Mouse (Mus musculus) adipocyte (in vitro differentiated cells): ENCODE data around the gene Abcc10.

Source experiments
- DNase-seq: peaks from one replicate; pipeline ENCODE4 v3.0.0-alpha.2; 2016; ENCODE audit warnings: low spot score

Gene Abcc10

DNA sequence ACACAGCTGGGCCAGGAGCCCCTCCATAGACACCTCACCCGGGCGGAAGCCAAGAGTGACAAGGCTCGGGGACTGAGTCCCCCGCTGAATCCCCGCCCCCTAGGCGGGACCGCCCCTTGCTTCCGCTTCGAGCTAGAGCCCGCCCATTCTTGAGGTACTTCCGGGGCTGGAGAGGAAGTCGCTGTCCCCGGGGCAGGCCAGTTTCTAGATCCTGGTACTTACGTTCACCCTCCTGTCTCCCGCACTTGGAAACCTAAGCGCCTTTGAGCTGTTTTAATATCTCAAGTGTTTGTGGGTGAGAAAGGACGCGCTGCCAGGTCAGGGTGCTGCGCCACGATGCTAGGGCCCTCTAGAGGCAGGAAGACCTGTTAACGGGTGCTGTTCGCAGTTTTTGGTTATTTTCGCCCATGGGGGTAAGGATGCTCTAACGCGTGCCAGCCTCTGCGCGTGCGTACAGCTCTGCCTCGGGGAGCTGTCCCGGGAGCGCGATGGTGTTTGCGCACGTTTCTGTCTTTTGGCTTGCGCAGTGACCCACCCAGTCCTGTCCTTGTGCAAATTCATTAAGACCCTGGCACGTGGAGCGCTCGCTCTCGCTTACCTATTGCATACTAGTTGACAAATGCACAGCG is at the start of gene Abcc10:
Gene Abcc10, minus strand, starts transcription at position 447 of the 629 bp plus-strand sequence.
- DNase-seq, result peak; percentile 96

DNA sequence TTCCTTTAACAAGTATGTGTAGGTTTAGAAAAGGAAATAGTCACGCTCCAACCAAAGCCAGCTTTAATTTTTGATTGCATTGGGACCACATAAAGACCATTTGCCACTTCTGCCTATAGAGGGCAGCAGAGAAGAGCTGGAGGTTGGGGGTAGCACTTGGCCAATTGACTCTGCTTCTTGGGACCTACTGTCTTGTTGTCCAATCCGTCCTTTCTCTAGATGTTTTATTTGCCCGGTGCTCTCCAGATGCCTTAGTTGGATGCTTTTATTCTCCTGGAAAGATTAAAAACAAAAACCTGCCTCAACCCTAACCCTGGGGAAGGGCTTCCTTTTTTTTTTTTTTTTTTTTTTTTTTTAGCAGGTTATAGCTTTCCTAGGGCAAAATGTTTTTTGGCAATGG is 43.6 kb upstream of the Abcc10 start:
- peak; percentile 42 for DNase-seq

DNA sequence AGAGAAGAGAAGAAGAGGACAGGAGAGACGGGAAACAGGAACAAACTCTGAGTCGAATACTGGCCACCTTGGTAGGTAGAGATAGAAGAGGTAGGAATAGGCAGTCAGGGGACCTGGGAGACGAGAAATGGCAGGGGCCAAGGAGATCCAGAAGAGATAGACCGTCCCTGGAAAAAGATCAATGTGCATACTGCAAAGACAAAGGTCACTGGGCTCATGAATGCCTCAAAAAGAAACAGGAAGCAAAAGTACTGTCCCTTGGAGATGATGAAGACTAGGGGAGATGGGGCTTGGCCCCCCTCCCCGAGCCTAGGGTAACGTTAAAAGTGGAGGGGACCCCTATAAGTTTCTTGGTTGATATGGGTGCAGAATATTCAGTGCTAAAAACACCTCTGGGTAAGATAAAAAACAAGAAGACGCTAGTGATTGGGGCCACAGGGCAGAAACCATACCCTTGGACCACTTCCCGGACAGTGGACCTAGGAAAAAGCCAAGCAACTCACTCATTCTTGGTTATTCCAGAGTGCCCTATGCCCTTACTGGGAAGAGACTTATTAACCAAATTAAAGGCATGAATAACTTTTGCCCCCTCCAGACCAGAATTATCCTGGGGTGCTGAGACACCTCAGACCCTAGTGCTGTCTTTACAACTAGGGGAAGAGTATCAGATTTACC is 23.0 kb upstream of the Abcc10 start:
- DNase-seq, result peak; percentile 70

DNA sequence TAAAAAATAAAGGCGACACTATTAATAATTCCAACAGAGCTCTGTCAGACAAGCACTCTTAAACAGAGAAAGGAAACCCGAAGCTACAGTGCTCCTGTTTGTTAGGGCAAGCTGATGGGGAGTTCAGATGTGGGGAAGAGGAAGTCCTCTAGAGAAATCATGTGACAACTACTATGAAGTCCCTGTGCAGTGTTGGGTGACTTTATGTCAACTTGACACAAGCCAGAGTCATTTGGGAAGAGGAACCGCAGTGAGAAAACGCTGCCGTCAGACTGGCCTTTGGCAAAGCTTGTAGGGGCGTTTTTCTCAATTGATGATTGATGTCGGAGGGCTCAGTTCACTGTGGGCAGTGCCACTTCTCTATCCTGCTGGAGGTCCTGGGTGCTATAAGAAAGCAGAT is 13.1 kb upstream of the Abcc10 start:
- no peak for DNase-seq

DNA sequence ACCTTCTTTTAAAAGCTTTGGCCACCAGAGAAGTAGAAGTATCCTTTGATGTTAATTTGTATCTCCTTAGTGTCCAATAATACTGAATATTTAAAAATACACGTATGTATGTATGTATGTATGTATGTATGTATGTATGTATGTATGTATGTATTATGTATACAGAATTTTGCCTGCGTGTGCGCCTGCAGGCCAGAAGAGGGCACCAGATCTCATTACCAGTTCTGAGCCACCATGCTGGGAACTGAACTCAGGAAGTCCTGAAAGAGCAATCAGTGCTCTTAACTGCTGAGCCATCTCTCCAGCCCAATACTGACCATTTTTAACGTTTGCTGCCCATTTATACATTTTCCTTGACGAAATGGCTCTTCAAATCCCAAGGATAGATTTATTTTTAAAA is 8.3 kb upstream of the Abcc10 start:
- DNase-seq, result peak; percentile 27

DNA sequence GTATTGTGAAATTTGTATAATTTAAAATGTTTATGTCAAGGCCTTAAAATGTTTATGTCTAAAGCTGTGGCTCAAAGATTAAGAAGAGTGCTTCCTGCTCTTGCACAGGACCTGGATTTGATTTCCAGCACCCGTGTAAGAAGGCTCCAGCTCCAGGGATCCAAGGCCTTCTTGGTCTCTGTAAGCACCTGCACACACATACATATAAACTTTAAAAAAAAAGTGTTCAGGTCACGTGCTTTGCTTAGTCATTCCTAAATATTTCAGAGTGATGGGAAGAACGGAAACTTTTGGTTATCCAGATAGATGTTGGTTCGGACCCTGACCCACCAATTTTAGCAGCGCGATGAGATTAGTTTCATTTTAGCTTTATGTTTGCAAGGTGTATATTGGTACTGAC is 571 bp upstream of the Abcc10 start:
- DNase-seq, result no peak

DNA sequence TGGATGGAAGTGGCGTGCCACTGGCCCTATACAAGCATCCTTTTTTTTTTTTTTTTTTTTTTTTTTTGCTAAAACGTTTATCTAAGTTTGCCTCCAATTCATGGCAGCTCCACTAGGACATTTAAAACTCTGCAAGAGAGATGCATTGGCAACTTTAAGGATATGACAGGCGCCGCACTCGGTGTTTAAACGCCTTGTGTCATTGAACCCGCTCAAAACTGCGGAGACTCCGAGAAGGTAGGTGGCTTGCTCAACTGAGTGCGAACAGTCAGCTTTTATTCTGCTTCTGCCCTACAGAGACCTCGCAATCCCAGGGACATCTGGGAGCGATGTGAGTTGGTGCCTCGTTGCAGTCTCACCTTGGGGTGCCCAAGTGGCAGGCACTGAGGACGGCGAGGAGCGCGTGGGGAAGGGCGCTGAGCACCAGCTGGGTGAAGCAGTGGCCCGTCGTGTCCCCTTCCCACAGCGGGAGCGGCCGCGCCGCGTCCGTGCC is 693 bp downstream of the Abcc10 start:
- DNase-seq, result no peak

DNA sequence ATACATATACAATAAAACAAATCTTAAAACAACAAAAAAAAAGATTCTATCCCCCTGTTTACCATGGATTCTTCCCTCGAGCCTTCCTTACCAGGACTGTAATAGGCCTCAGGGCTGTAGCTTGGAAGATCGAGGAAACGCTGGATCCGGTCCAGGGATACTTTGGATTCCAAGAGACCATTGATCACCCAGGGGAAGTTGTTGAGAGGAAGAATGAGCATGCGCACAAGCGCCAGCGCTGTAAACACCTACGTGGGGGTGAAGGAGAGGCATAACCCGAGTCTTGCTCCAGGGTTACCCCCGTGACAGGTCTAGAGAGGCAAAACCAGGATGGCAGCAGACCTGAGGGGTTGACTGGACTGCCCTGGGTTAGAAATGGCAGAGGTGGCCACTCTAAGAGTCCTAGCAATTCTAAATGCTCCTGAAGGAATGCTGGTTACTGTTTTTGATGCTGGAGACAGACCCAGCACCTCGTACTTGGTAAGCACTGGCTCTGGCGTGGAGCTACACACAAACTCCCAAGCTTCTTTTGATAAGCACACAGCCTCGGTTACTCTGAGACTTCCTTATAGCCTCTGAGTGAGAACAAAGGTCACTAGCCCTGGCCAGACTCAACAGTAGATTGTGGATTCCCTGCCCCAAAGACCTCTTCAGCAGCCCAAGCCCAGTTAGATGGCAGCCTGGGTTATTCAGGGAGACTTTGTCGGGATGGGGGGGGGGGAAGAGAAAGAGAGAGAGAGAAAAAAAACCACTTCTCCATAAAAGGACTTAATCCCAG is 5.9 kb downstream of the Abcc10 start:
- no peak for DNase-seq

DNA sequence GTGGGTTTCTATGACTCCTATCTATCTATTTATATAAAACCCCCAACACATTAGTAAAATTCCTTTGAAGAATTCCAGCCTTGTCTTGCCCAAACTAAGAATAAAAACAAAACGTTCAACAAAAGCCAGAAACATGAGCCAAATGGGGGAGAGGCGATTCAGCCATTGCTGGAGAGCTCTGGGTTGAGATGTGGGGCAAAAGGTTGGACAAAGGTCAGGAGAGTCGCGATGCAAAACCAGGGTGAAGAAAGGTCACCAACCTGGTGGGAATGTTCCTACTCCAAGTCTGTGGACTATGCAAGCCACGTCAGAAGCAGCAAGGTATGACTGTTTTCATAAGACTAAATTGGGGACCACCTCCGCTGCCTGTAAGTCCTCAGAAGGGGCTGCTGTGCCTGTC is 7.7 kb downstream of the Abcc10 start:
- DNase-seq, result peak; percentile 40

DNA sequence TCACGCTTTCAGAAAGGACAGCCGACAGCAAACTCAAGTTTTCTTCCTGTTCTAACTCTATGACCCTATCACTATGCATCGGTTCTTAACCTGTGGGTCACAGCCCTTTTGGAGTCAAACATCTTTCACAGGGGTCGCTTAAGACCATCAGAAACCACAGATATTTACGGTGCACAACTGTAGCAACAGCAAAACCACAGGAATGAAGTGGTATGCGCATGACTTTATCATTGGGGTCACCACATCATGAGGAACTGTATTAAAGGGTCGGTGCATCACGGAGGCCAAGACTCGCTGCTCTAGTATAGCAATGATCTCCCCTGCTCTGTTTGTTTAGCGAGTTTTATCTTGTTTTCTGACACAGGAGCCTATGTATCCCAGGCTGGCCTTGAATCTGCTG is 12.3 kb downstream of the Abcc10 start:
- no peak for DNase-seq

DNA sequence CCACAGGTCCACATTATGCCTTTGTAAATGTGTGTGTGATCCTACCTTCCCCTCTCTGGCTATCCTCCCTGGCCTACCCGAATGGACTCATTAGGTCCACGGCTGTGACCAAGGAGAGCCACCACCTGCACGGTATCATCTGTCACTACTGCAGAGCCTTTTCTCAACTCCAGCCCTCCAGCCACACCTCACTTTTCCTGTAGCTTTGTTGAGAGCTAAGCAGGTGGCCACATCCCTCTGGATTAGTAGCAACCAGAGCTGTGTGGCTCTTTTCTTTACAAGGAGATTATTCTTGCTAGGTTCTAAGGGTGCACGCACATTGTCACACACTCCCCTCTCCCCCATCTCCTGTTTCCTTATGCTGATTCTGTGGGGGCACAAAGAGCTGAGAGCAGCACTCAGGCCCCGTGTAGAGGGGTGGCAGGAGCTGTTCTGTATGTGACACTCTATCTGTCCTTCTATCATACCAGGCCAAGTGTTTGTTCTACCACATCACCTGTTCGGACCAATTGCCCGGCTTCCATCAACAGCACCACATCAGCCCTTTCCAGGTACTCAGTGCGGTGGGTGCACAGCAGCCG is 14.9 kb downstream of the Abcc10 start:
- DNase-seq, result no peak

DNA sequence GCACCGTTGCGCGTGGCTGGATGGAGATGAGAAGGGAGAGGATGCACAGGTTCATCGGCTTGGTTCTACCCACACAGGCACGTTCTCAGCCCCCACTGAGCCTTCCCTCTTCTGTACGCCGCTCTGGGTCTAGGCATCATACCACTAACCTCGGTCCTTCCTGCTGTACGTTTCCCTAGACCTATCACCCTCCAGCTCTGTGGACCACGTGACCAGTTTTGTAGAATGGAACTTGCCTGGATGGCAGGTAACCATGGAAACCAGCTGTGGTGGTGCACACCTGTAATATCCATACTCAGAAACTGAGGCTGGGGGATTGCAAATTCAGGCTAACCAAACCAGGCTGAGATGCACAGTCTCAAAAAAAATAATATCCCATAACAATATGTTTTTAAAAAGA is 17.6 kb downstream of the Abcc10 start:
- no peak for DNase-seq

DNA sequence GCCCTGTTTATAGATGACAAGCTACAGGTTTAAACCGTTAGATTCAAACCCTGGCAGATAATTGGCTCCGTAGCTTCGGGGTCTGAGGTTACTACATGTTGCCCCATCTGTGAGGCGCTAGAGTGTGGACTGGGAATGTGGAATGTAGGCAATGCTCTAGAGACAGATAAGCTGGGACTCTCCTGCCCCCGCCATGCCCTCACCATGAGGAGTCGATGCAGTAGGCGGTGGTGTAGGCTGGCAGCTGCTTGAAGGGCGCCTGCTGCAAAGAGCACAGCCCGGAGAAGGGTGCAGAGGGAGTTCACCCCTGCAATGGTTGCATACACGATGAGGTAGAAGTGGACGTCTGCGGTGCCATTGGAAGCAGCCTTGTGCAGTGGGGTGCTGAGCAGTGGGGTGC is 18.3 kb downstream of the Abcc10 start:
- DNase-seq, result no peak

DNA sequence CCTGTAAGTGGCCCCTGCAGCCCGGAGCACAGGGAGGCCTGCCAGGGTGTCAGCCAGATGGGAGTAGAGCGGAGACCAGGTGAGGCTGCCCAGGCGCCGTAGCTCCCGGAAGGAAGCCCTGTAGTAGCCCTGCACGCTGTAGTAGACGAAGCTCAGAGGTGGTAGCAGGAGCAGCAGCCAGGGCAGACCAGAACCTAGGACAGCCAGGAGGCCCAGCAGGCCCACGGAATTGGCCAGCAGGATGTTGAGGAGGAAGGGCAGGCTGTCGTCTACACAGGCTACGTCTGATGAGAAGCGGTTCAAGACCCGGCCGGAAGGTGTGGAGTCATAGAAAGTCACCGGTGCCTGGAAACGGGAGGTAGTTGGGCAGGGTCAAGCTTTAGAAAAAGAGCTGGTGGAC is 21.2 kb downstream of the Abcc10 start:
- no peak for DNase-seq

DNA sequence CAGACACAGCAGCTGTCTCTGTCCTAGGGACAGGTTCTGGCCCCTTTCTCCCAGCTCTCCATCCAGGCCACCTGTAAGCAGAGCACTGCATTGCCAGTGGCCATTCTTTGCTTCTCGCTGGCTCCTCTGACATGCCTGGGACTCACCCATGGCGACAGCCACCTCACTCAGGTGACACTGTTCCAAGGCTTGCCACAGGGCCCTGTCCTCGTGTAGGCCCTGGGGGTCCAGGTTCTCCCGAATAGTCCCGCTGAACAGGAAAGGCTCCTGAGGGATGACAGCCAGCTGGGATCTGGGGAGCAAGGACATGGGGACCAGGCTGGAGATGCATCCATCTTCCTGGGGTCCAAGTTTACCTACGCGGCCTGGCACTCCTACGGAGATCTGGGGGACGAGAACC is 24.0 kb downstream of the Abcc10 start:
- no peak for DNase-seq

DNA sequence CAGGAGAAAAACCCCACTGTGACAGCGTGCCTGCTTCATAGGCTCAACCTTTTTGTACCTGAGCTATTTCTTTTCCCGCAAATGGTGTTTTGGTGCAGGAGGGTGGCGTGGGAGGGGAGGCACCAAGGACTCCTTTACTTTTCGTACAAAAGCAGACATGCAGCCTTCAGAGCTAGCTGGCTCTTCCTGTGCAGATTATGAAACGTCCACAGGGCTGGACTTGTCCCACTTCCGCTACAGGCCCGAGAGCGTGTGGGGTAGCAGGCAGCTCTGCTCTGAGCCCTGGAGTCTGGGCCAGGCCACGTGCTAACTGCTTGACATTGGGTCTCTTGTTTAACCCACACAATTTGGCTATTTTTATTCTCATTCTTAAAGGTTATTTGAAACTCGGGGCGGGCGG is 26.3 kb downstream of the Abcc10 start:
- DNase-seq, result peak; percentile 22

DNA sequence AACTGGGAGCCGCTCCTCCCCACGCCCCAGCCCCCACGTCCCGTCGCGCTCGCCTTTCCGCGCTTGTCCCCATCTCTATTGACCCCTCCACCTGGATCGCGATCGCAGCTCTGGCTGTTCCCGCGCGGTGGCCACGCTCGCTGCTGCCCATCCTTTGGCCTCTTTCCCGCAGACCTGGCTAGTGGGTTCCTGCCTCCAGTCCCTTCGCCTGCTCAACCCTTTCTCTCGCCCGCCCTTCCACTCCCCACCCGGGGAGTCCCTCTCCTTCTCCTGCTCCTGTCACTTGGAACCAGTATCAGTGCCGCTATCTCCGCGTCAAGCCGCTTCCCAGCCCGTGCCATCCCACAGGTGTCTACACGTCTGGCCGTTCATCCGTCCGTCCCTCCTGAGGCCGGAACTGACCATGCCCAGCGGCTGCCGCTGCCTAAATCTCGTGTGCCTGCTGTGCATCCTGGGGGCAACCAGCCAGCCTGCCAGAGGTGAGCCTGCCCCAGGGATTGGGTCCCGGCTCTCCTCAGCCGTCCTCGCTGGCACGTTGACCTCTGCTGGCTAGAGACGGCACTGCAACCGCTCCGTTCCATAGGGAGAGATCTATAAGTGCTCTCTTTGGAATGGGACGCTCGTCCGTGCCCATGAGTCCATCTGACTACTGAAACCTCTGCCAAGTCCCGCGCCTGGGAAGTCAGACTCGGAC is 29.8 kb downstream of the Abcc10 start:
- peak; percentile 78 for DNase-seq

DNA sequence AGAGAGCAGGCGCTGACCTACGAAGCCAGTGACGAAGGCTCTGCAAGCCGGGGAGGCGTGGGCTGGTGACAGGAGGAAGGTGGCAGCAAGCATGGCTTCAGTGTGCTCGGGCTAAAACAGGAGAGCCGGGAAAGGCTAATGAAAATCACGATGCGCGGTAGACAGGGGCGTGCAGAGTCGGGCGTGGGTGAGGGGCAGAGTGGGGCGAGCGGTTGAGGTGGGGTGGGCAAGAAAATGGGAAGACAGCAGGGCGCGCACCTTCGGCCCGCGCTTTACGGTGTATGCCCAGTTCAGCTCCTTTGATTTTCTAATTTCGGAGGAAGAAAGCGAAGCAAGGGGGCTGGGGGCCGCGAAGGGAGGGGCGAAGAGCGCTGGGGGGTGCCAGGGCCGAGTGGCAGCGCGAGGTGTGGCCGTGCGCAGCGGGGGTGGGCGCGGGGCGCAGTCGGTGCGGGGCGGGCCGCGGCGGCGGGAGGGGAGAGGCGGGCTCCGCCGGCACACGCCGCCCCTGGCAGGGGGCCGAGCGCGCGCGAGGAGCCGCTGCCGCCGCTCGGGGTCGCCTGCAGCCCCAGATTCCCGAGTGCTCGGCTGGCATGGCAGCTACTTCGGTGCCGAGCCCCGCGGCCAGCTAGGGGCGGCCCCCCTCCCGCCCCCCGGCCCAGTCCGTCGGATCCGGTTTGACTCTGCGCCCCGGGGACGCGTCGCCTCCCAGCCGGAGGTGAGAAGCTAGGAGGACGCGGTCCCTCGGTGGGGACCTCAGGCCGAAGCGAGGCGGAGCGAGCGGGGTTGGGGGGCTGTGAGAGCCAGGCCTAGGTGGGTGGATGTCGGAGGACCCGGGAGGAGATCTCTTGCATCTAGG is 30.6 kb downstream of the Abcc10 start, which contains the start of gene Dlk2:
Gene Dlk2, plus strand, starts transcription at position 58 of the 856 bp plus-strand sequence.
- DNase-seq, result no peak

DNA sequence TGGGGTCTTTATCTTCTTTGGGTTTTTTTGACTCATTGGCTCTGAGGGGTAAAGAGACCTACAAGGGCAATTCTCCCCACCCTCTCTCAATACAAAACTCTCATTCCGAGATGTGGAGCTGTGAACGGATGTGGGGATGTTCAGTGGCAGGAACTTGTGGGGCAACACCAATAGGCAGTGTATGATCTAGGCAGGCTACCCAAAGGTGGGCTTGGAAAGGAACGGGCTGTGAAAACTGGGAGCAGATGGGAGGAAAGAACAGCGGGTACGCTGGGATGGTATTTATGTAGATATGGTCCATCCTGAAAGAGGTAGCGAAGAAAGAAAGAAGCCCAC is 31.2 kb downstream of the Abcc10 start:
- no peak for DNase-seq

DNA sequence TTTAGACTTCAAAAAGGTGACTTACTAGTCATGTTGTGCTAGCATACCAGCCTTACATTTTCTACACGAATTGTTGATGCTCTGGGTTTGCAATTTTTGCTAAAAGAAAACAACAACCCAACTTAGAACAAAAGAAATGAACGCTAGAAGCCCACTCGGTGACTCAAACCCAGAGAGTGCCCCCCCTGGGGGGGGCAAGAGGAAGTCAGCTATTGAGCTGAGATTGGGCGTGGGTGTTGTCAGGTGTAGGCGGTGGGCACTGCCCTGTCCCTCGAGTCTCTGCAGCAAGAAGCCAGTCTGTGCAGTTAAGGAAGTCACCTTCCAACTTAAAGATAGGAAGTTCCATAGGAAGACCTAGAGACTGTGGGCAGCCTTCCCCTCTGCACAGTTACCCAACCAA is 31.6 kb downstream of the Abcc10 start:
- DNase-seq, result no peak

DNA sequence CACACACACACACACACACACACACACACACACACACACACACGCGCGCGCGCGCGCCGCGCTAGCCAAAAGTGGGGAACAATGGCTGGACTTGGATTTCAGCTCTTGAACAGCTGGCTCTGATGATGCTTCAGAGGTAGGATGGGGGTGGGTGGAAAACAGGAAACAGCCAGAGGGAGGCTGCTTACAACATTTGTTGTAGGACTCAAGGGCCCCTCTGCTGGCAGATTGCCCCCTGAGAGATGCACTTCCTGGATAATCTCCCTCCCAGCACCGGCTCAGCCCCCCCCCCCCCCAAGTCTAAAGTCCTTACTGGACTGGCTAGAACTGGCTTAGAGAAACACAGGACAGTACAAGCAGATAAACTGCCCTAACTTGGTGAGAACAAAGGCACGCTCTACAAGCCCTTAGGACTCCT is 40.5 kb downstream of the Abcc10 start:
- no peak for DNase-seq
